Mouse (Mus musculus): ENCODE measurements around the gene Tmem230. TPM values are rescaled to one million over a fixed set of nuclear protein-coding genes. Genes with fewer than 3 reads are reported as not detected.
"Not testable (repeated sequence)": the region's sequence is repeated elsewhere in the genome, so short reads cannot be mapped to it uniquely, and the experiment has no call there.

The Tmem230 gene
- total RNA-seq, 1 experiment from 2014 or later: 46.4 TPM

GRCm38 (mm10) chr2:132272694-132273389 lies 25.2 kb upstream of the Tmem230 start:
- no peak for DNase-seq

- no peak for DNase-seq
Measured at GRCm38 (mm10) chr2:132270331-132270951, 22.8 kb upstream of the Tmem230 start.

GRCm38 (mm10) chr2:132269217-132269616 lies 21.6 kb upstream of the Tmem230 start:
- no peak for DNase-seq

GRCm38 (mm10) chr2:132266086-132266485 lies 18.5 kb upstream of the Tmem230 start:
- no peak for DNase-seq

GRCm38 (mm10) chr2:132265196-132265595 lies 17.6 kb upstream of the Tmem230 start:
- no peak for DNase-seq

GRCm38 (mm10) chr2:132264266-132264710 lies 16.7 kb upstream of the Tmem230 start:
- no peak for DNase-seq

GRCm38 (mm10) chr2:132263421-132264265 lies 16.0 kb upstream of the Tmem230 start:
- DNase-seq: no peak

GRCm38 (mm10) chr2:132262879-132263398 lies 15.3 kb upstream of the Tmem230 start, which contains the start of gene Cds2:
Gene Cds2 (plus strand): TSS chr2:132263148.
- peak; percentile 100 for DNase-seq

GRCm38 (mm10) chr2:132262175-132262574 lies 14.6 kb upstream of the Tmem230 start:
- no peak for DNase-seq

GRCm38 (mm10) chr2:132260601-132261000 lies 13.0 kb upstream of the Tmem230 start:
- no peak for DNase-seq

GRCm38 (mm10) chr2:132257350-132258068 lies 9.9 kb upstream of the Tmem230 start:
- no peak for DNase-seq

GRCm38 (mm10) chr2:132253603-132254002 lies 6.0 kb upstream of the Tmem230 start:
- no peak for DNase-seq

- peak; percentile 96 for DNase-seq
Measured at GRCm38 (mm10) chr2:132252542-132253528, 5.2 kb upstream of the Tmem230 start, which contains the start of gene Pcna. Gene Pcna (minus strand): TSS chr2:132253314.

GRCm38 (mm10) chr2:132251911-132252310 lies 4.3 kb upstream of the Tmem230 start:
- DNase-seq: no peak

- no peak for DNase-seq
Measured at GRCm38 (mm10) chr2:132243370-132243769, 4.2 kb downstream of the Tmem230 start.

GRCm38 (mm10) chr2:132240457-132240856 lies 7.2 kb downstream of the Tmem230 start:
- peak; percentile 76 for DNase-seq

- not testable (repeated sequence) for DNase-seq
Measured at GRCm38 (mm10) chr2:132239434-132239833, 8.2 kb downstream of the Tmem230 start.

- no peak for DNase-seq
Measured at GRCm38 (mm10) chr2:132235975-132236374, 11.6 kb downstream of the Tmem230 start.

GRCm38 (mm10) chr2:132235291-132235690 lies 12.3 kb downstream of the Tmem230 start:
- no peak for DNase-seq

- DNase-seq: no peak
Measured at GRCm38 (mm10) chr2:132233985-132234765, 13.4 kb downstream of the Tmem230 start.
